Mouse (Mus musculus) cerebellum, postnatal 25 days (tissue): Measurements from ENCODE around the gene Blcap.

Experiments used
- DNase-seq, 2 experiments: peaks; one replicate each; pipeline ENCODE4 v3.0.0; 2021; ENCODE audit warnings: mixed read lengths in 2 of 2

Gene Blcap

GRCm38 (mm10) chr2:157517526-157517925, 53.5 kb downstream of the Blcap start:
- no peak for DNase-seq

DNA sequence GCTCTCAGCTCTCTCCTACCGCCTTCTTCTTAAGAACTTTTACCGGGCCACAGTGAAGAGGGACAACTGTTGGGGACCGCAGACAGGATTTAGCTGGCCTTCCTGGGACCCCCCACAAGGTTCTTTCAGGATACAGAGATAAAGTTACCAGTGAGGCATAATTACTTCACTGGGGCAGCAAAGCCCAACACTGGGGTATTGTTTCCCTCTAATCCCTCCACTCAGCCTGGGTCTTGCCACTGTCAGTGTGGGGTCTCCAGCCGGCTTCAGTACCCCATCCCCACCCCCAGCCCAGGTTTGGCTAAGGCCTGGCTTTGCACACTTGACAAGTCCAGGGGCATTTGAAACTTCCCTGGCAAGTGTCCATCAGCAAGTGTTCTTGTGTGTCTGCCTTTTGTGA, 56.7 kb downstream of the Blcap start:
- DNase-seq = no peak

- no peak for DNase-seq
Observed at GRCm38 (mm10) chr2:157513737-157514208, 57.3 kb downstream of the Blcap start.

- DNase-seq = no peak
Observed at GRCm38 (mm10) chr2:157512859-157513258, 58.2 kb downstream of the Blcap start.

DNA sequence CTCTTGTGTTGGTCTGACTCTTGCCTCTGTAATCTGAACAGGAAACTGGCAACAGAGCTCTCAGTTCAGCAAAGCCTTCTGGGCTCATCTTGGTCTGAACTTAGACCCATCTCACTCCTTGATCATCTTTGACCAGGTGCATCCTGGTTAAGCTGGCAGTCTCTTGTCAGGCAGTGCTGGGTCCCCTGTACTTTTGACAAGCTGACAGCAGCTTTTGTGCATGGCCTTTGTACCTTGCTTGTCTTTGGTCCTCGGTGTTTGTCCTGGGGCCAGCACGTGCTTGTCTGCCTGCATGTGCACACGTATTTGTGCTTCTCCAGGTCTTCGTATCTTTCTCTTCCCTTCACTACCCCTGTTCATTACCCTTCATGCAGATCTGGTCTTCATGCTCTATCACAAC, 61.0 kb downstream of the Blcap start:
- no peak for DNase-seq

- no peak for DNase-seq
Observed at GRCm38 (mm10) chr2:157509182-157509581, 61.9 kb downstream of the Blcap start.

- DNase-seq = no peak
Observed at GRCm38 (mm10) chr2:157506779-157507178, 64.3 kb downstream of the Blcap start.
